Mouse (Mus musculus): ENCODE data around the gene Stk33.
A peak's percentile ranks its signal among the peaks of the same experiment; 100 is the strongest.

Gene Stk33

GRCm38 (mm10) chr7:109438781-109439591, at the start of gene Stk33:
TSS of gene Stk33 (minus strand) at chr7:109439081.
- no peaks in the 10 kb centered on the region for H3K36me3 ChIP-seq (ENCODE audit: control insufficient read depth, insufficient read depth, low read length, poor library complexity, severe bottlenecking)
- H3K27me3 ChIP-seq (ENCODE audit: control insufficient read depth, insufficient read depth, low read length, poor library complexity, severe bottlenecking), result no peaks in the 10 kb centered on the region
- DNase-seq (ENCODE audit: low read depth, low spot score), result no peak

- no peak for DNase-seq (ENCODE audit: low read depth, low spot score)
- Histone ChIP-seq H3K27me3 (ENCODE audit: control insufficient read depth, insufficient read depth, low read length, poor library complexity, severe bottlenecking) (no peaks in the 10 kb centered on the region), H3K36me3 (ENCODE audit: control insufficient read depth, insufficient read depth, low read length, poor library complexity, severe bottlenecking) (no peaks in the 10 kb centered on the region)
These were observed 45.3 kb upstream of the Stk33 start for GRCm38 (mm10) chr7:109484221-109484620.

GRCm38 (mm10) chr7:109480765-109481197, 41.9 kb upstream of the Stk33 start:
- Histone ChIP-seq H3K36me3 (ENCODE audit: control insufficient read depth, insufficient read depth, low read length, poor library complexity, severe bottlenecking) (no peaks in the 10 kb centered on the region), H3K27me3 (ENCODE audit: control insufficient read depth, insufficient read depth, low read length, poor library complexity, severe bottlenecking) (no peaks in the 10 kb centered on the region)
- no peak for DNase-seq (ENCODE audit: low read depth, low spot score)

GRCm38 (mm10) chr7:109477926-109478325, 39.0 kb upstream of the Stk33 start:
- DNase-seq (ENCODE audit: low read depth, low spot score), result no peak
- Histone ChIP-seq H3K27me3 (ENCODE audit: control insufficient read depth, insufficient read depth, low read length, poor library complexity, severe bottlenecking) (no peaks in the 10 kb centered on the region), H3K36me3 (ENCODE audit: control insufficient read depth, insufficient read depth, low read length, poor library complexity, severe bottlenecking) (no peaks in the 10 kb centered on the region)

- no peak for DNase-seq (ENCODE audit: low read depth, low spot score)
- Histone ChIP-seq H3K27me3 (ENCODE audit: control insufficient read depth, insufficient read depth, low read length, poor library complexity, severe bottlenecking) (no peaks in the 10 kb centered on the region), H3K36me3 (ENCODE audit: control insufficient read depth, insufficient read depth, low read length, poor library complexity, severe bottlenecking) (no peaks in the 10 kb centered on the region)
These were observed 31.8 kb upstream of the Stk33 start for GRCm38 (mm10) chr7:109470700-109471099.

GRCm38 (mm10) chr7:109468262-109468701, 29.4 kb upstream of the Stk33 start:
- no peaks in the 10 kb centered on the region for H3K36me3 ChIP-seq (ENCODE audit: control insufficient read depth, insufficient read depth, low read length, poor library complexity, severe bottlenecking)
- DNase-seq (ENCODE audit: low read depth, low spot score), result no peak
- H3K27me3 ChIP-seq (ENCODE audit: control insufficient read depth, insufficient read depth, low read length, poor library complexity, severe bottlenecking), result no peaks in the 10 kb centered on the region

GRCm38 (mm10) chr7:109467591-109467990, 28.7 kb upstream of the Stk33 start:
- Histone ChIP-seq H3K27me3 (ENCODE audit: control insufficient read depth, insufficient read depth, low read length, poor library complexity, severe bottlenecking) (no peaks in the 10 kb centered on the region), H3K36me3 (ENCODE audit: control insufficient read depth, insufficient read depth, low read length, poor library complexity, severe bottlenecking) (no peaks in the 10 kb centered on the region)
- no peak for DNase-seq (ENCODE audit: low read depth, low spot score)

- no peaks in the 10 kb centered on the region for H3K27me3 ChIP-seq (ENCODE audit: control insufficient read depth, insufficient read depth, low read length, poor library complexity, severe bottlenecking)
- no peak for DNase-seq (ENCODE audit: low read depth, low spot score)
- no peaks in the 10 kb centered on the region for H3K36me3 ChIP-seq (ENCODE audit: control insufficient read depth, insufficient read depth, low read length, poor library complexity, severe bottlenecking)
These were observed 21.8 kb upstream of the Stk33 start for GRCm38 (mm10) chr7:109460698-109461097.

- H3K27me3 ChIP-seq (ENCODE audit: control insufficient read depth, insufficient read depth, low read length, poor library complexity, severe bottlenecking), result no peaks in the 10 kb centered on the region
- no peak for DNase-seq (ENCODE audit: low read depth, low spot score)
- no peaks in the 10 kb centered on the region for H3K36me3 ChIP-seq (ENCODE audit: control insufficient read depth, insufficient read depth, low read length, poor library complexity, severe bottlenecking)
These were observed 17.7 kb upstream of the Stk33 start for GRCm38 (mm10) chr7:109456563-109456962.

- no peaks in the 10 kb centered on the region for H3K27me3 ChIP-seq (ENCODE audit: control insufficient read depth, insufficient read depth, low read length, poor library complexity, severe bottlenecking)
- no peak for DNase-seq (ENCODE audit: low read depth, low spot score)
- no peaks in the 10 kb centered on the region for H3K36me3 ChIP-seq (ENCODE audit: control insufficient read depth, insufficient read depth, low read length, poor library complexity, severe bottlenecking)
These were observed 16.9 kb upstream of the Stk33 start for GRCm38 (mm10) chr7:109455748-109456147.

- DNase-seq (ENCODE audit: low read depth, low spot score), result no peak
- H3K27me3 ChIP-seq (ENCODE audit: control insufficient read depth, insufficient read depth, low read length, poor library complexity, severe bottlenecking), result no peaks in the 10 kb centered on the region
- H3K36me3 ChIP-seq (ENCODE audit: control insufficient read depth, insufficient read depth, low read length, poor library complexity, severe bottlenecking), result no peaks in the 10 kb centered on the region
These were observed 16.0 kb upstream of the Stk33 start for GRCm38 (mm10) chr7:109454856-109455255.

GRCm38 (mm10) chr7:109448060-109448459, 9.2 kb upstream of the Stk33 start:
- no peaks in the 10 kb centered on the region for H3K27me3 ChIP-seq (ENCODE audit: control insufficient read depth, insufficient read depth, low read length, poor library complexity, severe bottlenecking)
- DNase-seq (ENCODE audit: low read depth, low spot score), result no peak
- H3K36me3 ChIP-seq (ENCODE audit: control insufficient read depth, insufficient read depth, low read length, poor library complexity, severe bottlenecking), result no peaks in the 10 kb centered on the region

- Histone ChIP-seq H3K27me3 (ENCODE audit: control insufficient read depth, insufficient read depth, low read length, poor library complexity, severe bottlenecking) (no peaks in the 10 kb centered on the region), H3K36me3 (ENCODE audit: control insufficient read depth, insufficient read depth, low read length, poor library complexity, severe bottlenecking) (no peaks in the 10 kb centered on the region)
- peak; percentile 21 for DNase-seq (ENCODE audit: low read depth, low spot score)
These were observed 6.1 kb upstream of the Stk33 start for GRCm38 (mm10) chr7:109445012-109445411.

GRCm38 (mm10) chr7:109442739-109443138, 3.9 kb upstream of the Stk33 start:
- DNase-seq (ENCODE audit: low read depth, low spot score), result no peak
- Histone ChIP-seq H3K36me3 (ENCODE audit: control insufficient read depth, insufficient read depth, low read length, poor library complexity, severe bottlenecking) (no peaks in the 10 kb centered on the region), H3K27me3 (ENCODE audit: control insufficient read depth, insufficient read depth, low read length, poor library complexity, severe bottlenecking) (no peaks in the 10 kb centered on the region)

- DNase-seq (ENCODE audit: low read depth, low spot score), result no peak
- no peaks in the 10 kb centered on the region for H3K27me3 ChIP-seq (ENCODE audit: control insufficient read depth, insufficient read depth, low read length, poor library complexity, severe bottlenecking)
- H3K36me3 ChIP-seq (ENCODE audit: control insufficient read depth, insufficient read depth, low read length, poor library complexity, severe bottlenecking), result no peaks in the 10 kb centered on the region
These were observed 1.9 kb upstream of the Stk33 start for GRCm38 (mm10) chr7:109440697-109441269.
